Mouse (Mus musculus) MEL (cell line): ENCODE measurements at regions not wholly inside any gene's neighbourhood (a gene's known extent, or its start where the extent isn't known, plus 50 kb on each side); places are given as distances from the start of the nearest gene placed in this dataset.

Source experiments
- DNase-seq: peaks from one replicate; pipeline ENCODE4 v3.0.0; 2011; ENCODE audit warnings: low read depth, low spot score
- H3K27ac ChIP-seq: 2 replicates; pipeline ENCODE4 v1.5.1; 2012; ENCODE audit warnings: low read depth, mild to moderate bottlenecking, control low read depth, low read length, moderate library complexity; ENCODE audit not compliant: control insufficient read depth
- H3K27me3 ChIP-seq, 2 experiments: fragments of 150-350 bp in 1 of 2; sonication (generic) in 1 of 2; 2 replicates each; pipeline ENCODE4 v1.6.1; 2012; ENCODE audit warnings: low read length in 2 of 2, mild to moderate bottlenecking in 2 of 2, improper control_type of control experiment in 1 of 2, moderate library complexity in 1 of 2; ENCODE audit not compliant: insufficient read depth in 2 of 2, control insufficient read depth in 1 of 2
- H3K36me3 ChIP-seq, 2 experiments: 2 replicates each; pipeline ENCODE4 v1.6.1; 2012 to 2014; ENCODE audit warnings: low read length in 2 of 2, improper control_type of control experiment in 1 of 2, inconsistent platforms in 1 of 2, mild to moderate bottlenecking in 1 of 2; ENCODE audit not compliant: insufficient read depth in 2 of 2, control insufficient read depth in 1 of 2
- H3K4me1 ChIP-seq, 2 experiments: fragments of 150-350 bp in 1 of 2; sonication (generic) in 1 of 2; 2 replicates each; pipeline ENCODE4 v1.6.1; 2012; ENCODE audit warnings: low read length in 2 of 2, improper control_type of control experiment in 1 of 2, mild to moderate bottlenecking in 1 of 2; ENCODE audit not compliant: insufficient read depth in 2 of 2, control insufficient read depth in 1 of 2
- H3K4me3 ChIP-seq, 2 experiments: fragments of 150-350 bp in 1 of 2; sonication (generic) in 1 of 2; 2 replicates each; pipeline ENCODE4 v1.5.1; 2012; ENCODE audit warnings: low read depth in 2 of 2, low read length in 2 of 2, mild to moderate bottlenecking in 2 of 2, moderate library complexity in 2 of 2, control low read depth in 1 of 2, improper control_type of control experiment in 1 of 2; ENCODE audit not compliant: control insufficient read depth in 1 of 2, insufficient read depth in 1 of 2
- H3K79me2 ChIP-seq: 2 replicates; pipeline ENCODE4 v1.6.1; 2012; ENCODE audit warnings: mild to moderate bottlenecking, low read length, moderate library complexity; ENCODE audit not compliant: control insufficient read depth, poor library complexity, insufficient read depth
- H3K9ac ChIP-seq: 2 replicates; pipeline ENCODE4 v1.6.1; 2012; ENCODE audit warnings: low read depth, mild to moderate bottlenecking, control low read depth, low read length, moderate library complexity; ENCODE audit not compliant: control insufficient read depth, poor library complexity, severe bottlenecking
- H3K9me3 ChIP-seq: fragments of 150-350 bp; sonication (generic); replicated peaks from 2 replicates; pipeline ENCODE4 v1.6.1; 2012; ENCODE audit warnings: mild to moderate bottlenecking, low read length, improper control_type of control experiment, moderate library complexity; ENCODE audit not compliant: insufficient read depth
- CHD2 ChIP-seq: IDR thresholded peaks from 2 replicates; pipeline ENCODE4 v1.6.1; 2011; ENCODE audit warnings: low read length, improper control_type of control experiment
- ELF1 ChIP-seq: IDR thresholded peaks from 2 replicates; pipeline ENCODE4 v1.6.1; 2014; ENCODE audit warnings: low read depth, mild to moderate bottlenecking, inconsistent platforms, low read length, improper control_type of control experiment, moderate library complexity
- ETS1 ChIP-seq: IDR thresholded peaks from 2 replicates; pipeline ENCODE4 v1.6.1; 2012; ENCODE audit warnings: low read depth, mild to moderate bottlenecking, inconsistent platforms, low read length, improper control_type of control experiment, moderate library complexity
- GABPA ChIP-seq: IDR thresholded peaks from 2 replicates; pipeline ENCODE4 v1.6.1; 2012; ENCODE audit warnings: low read depth, mild to moderate bottlenecking, inconsistent platforms, low read length, improper control_type of control experiment, moderate library complexity
- GATA1 ChIP-seq: IDR thresholded peaks from 2 replicates; pipeline ENCODE4 v1.6.1; 2011; ENCODE audit warnings: low read depth, low read length, improper control_type of control experiment
- HCFC1 ChIP-seq: IDR thresholded peaks from 2 replicates; pipeline ENCODE4 v1.6.1; 2012; ENCODE audit warnings: low read depth, mild to moderate bottlenecking, inconsistent platforms, low read length, improper control_type of control experiment, moderate library complexity
- JUND ChIP-seq: IDR thresholded peaks from 2 replicates; pipeline ENCODE4 v1.6.1; 2011; ENCODE audit warnings: low read depth, mild to moderate bottlenecking, improper control_type of control experiment, low read length
- MAX ChIP-seq: IDR thresholded peaks from 2 replicates; pipeline ENCODE4 v1.6.1; 2011; ENCODE audit warnings: low read length, improper control_type of control experiment
- MAZ ChIP-seq: IDR thresholded peaks from 2 replicates; pipeline ENCODE4 v1.6.1; 2012; ENCODE audit warnings: low read depth, mild to moderate bottlenecking, inconsistent platforms, low read length, improper control_type of control experiment
- MXI1 ChIP-seq: IDR thresholded peaks from 2 replicates; pipeline ENCODE4 v1.6.1; 2011; ENCODE audit warnings: mild to moderate bottlenecking, low read depth, low read length, improper control_type of control experiment
- MYB ChIP-seq: IDR thresholded peaks from 2 replicates; pipeline ENCODE4 v1.6.1; 2011; ENCODE audit warnings: mild to moderate bottlenecking, low read depth, low read length, improper control_type of control experiment
- MYC ChIP-seq: IDR thresholded peaks from 2 replicates; pipeline ENCODE4 v1.6.1; 2011; ENCODE audit warnings: low read depth, mild to moderate bottlenecking, low read length, improper control_type of control experiment, moderate library complexity
- NRF1 ChIP-seq: IDR thresholded peaks from 2 replicates; pipeline ENCODE4 v1.6.1; 2014; ENCODE audit warnings: low read depth, mild to moderate bottlenecking, inconsistent platforms, low read length, improper control_type of control experiment, moderate library complexity; ENCODE audit not compliant: poor library complexity, insufficient read depth, severe bottlenecking
- POLR2AphosphoS2 ChIP-seq: IDR thresholded peaks from 2 replicates; pipeline ENCODE4 v1.6.1; 2011; ENCODE audit warnings: low read length, improper control_type of control experiment
- POLR2AphosphoS5 ChIP-seq: IDR thresholded peaks from 2 replicates; pipeline ENCODE4 v1.6.1; 2012; ENCODE audit warnings: low read depth, borderline replicate concordance, mild to moderate bottlenecking, inconsistent platforms, low read length, moderate library complexity, mixed read lengths
- RCOR1 ChIP-seq: IDR thresholded peaks from 2 replicates; pipeline ENCODE4 v1.6.1; 2012; ENCODE audit warnings: low read depth, mild to moderate bottlenecking, inconsistent platforms, low read length, improper control_type of control experiment
- SIN3A ChIP-seq: IDR thresholded peaks from 2 replicates; pipeline ENCODE4 v1.6.1; 2012; ENCODE audit warnings: low read length, improper control_type of control experiment, inconsistent platforms
- TAL1 ChIP-seq: IDR thresholded peaks from 2 replicates; pipeline ENCODE4 v1.6.1; 2012; ENCODE audit warnings: mild to moderate bottlenecking, inconsistent platforms, low read length, moderate library complexity, mixed read lengths
- TBP ChIP-seq: IDR thresholded peaks from 2 replicates; pipeline ENCODE4 v1.8.0; 2011; ENCODE audit warnings: low read depth, low read length, improper control_type of control experiment
- UBTF ChIP-seq: IDR thresholded peaks from 2 replicates; pipeline ENCODE4 v1.6.1; 2012; ENCODE audit warnings: low read depth, mild to moderate bottlenecking, inconsistent platforms, low read length, improper control_type of control experiment, moderate library complexity, borderline replicate concordance; ENCODE audit not compliant: insufficient read depth
- ZKSCAN1 ChIP-seq: IDR thresholded peaks from 2 replicates; pipeline ENCODE4 v1.6.1; 2012; ENCODE audit warnings: low read depth, mild to moderate bottlenecking, inconsistent platforms, low read length, improper control_type of control experiment, moderate library complexity
- ZNF384 ChIP-seq: IDR thresholded peaks from 2 replicates; pipeline ENCODE4 v1.6.1; 2012; ENCODE audit warnings: low read depth, mild to moderate bottlenecking, inconsistent platforms, low read length, improper control_type of control experiment

DNA sequence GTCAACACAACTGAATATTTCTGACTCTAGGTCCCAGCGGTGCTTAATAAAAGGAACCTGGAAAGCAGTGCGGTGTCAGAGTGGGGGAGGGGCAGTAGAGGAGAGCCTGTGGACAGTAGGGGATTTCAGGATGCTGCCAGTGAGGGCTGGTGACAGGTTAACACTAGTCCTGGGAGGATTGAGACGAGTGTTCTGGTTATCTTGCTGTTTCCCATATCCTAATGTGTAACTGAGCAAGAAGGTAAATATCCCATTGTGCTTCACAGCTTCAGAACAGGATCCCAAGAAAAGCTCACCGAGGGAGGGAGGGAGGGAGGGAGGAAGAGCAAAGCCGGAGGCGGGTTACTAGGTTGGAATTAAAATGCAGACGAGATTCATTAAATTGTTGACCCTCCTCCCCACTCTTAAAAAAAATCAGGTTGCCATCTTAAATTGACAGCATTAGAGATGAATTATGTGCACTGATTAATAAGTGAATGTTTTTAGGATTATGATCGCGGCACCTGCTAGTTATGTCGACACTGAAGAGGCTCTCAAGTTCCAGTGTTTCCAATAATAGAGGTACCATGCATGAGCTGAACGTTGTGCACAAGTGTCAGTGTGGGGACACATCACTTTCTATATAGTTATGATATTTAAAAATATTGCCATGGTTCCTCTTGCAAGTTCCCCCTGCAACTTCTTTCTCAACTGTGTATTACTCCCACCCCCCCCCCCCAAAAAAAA is 1053.3 kb downstream of the 5730522E02Rik start:
- no peak for DNase-seq
- no peaks in the 10 kb centered on the region for H3K4me1 ChIP-seq
- H3K79me2 ChIP-seq, result no peaks in the 10 kb centered on the region
- H3K9me3 ChIP-seq, result no peaks in the 10 kb centered on the region
- no peak overlapping the region for H3K4me3 ChIP-seq
- H3K36me3 ChIP-seq, result no peaks in the 10 kb centered on the region
- no peak for TF ChIP-seq ZKSCAN1
- TF ChIP-seq JUND, result no peak
- TF ChIP-seq MYB, result no peak
- TF ChIP-seq GATA1, result no peak
- TF ChIP-seq ELF1, result no peak
- TF ChIP-seq TBP, result no peak
- TF ChIP-seq GABPA, result no peak
- no peak for TF ChIP-seq TAL1
- TF ChIP-seq POLR2AphosphoS2, result no peak
- no peak for TF ChIP-seq MXI1
- no peak for TF ChIP-seq ETS1
- no peak for TF ChIP-seq RCOR1
- TF ChIP-seq SIN3A, result no peak
- no peak for TF ChIP-seq CHD2
- no peak for TF ChIP-seq MYC
- TF ChIP-seq MAZ, result no peak
- TF ChIP-seq UBTF, result no peak
- no peaks in the 10 kb centered on the region for H3K27me3 ChIP-seq
- H3K9ac ChIP-seq, result no peak overlapping the region
- H3K27ac ChIP-seq, result no peak overlapping the region

DNA sequence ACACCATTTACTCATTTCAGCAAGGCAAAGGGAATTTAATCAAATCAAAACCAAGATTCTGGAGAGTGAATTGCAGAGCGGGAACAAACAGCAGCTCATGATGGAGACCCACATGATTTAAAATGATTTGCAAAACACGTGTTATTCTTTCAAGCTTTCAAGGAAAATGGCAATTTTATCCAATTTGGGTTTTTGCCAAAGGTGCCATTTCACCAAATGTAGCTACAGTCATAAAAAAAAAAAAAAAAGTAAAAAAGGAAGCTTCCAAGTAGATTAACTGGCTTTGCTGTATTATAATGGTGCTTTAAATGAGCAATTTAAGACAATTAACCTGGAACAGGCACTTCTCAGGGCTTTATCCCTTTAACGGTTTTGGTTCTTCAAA is 1052.7 kb downstream of the 5730522E02Rik start:
- TF ChIP-seq POLR2AphosphoS5 (no peak), NRF1 (no peak), GABPA (no peak), SIN3A (no peak), HCFC1 (no peak), ZNF384 (no peak), MAX (no peak)
- H3K9me3 ChIP-seq, result no peaks in the 10 kb centered on the region
- H3K9ac ChIP-seq, result no peak overlapping the region
- H3K27ac ChIP-seq, result no peak overlapping the region
- H3K4me1 ChIP-seq, result no peaks in the 10 kb centered on the region
- no peaks in the 10 kb centered on the region for H3K36me3 ChIP-seq
- H3K79me2 ChIP-seq, result no peaks in the 10 kb centered on the region
- no peak for DNase-seq
- H3K4me3 ChIP-seq, result no peak overlapping the region
- H3K27me3 ChIP-seq, result no peaks in the 10 kb centered on the region
